Mouse (Mus musculus): ENCODE data around the gene Mmp9. TPM values are rescaled to one million over a fixed set of nuclear protein-coding genes. Genes with fewer than 3 reads are reported as not detected.

Gene Mmp9
- total RNA-seq, 2 experiments from 2014 or later = 1.4 TPM

DNA sequence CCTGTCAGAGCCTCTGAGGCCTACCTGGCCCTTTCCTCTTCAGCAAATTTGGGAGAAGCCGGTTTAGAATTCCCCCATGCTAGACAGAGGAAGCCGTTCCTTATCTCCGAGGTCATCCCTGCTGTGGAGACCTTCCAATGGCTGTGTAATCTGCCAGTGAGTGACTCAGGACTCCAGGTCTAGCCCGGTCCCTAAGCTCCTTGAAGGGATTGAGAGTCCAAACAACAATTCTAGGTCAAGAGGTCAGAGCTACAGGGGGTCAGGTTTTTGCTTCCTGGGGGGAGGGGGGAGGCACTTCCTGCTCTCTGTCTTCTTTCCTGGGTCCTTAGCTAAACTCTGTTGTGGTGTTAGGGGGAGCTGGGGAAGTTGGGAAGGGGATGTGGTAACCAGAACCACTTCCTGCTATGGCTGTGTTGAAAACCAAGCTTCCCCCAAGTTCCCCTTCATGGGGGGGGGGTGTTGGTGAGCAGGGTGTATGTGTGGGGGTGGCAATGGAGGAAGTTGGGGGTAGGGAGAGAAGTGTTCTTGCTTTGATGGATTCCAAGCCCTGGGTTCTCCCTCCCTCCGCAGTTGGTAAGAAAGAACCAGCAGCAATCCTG, 2.2 kb downstream of the Mmp9 start:
- intact Hi-C loops (cut with DNase I) = no loop called here
- no peak overlapping the region for H3K4me3 ChIP-seq
- no peak for TF ChIP-seq CTCF (IDR thresholded peaks at IDR 0.05)
- H3K27ac ChIP-seq = no peak overlapping the region
- no peak for DNase-seq (ENCODE audit: extremely low spot score in 1 of 2, low spot score in 2 of 2)

GRCm38 (mm10) chr2:164947506-164947905, 6.9 kb downstream of the Mmp9 start:
- no peak for DNase-seq (ENCODE audit: extremely low spot score in 1 of 2, low spot score in 2 of 2)
- TF ChIP-seq CTCF (IDR thresholded peaks at IDR 0.05) = no peak
- intact Hi-C loops (cut with DNase I) = no loop called here
- no peak overlapping the region for H3K27ac ChIP-seq
- no peak overlapping the region for H3K4me3 ChIP-seq

- intact Hi-C loops (cut with DNase I) = no loop called here
- no peak for TF ChIP-seq CTCF (IDR thresholded peaks at IDR 0.05)
- Histone ChIP-seq H3K4me3 (no peak overlapping the region), H3K27ac (no peak overlapping the region)
- no peak for DNase-seq (ENCODE audit: extremely low spot score in 1 of 2, low spot score in 2 of 2)
These were observed 7.3 kb downstream of the Mmp9 start for GRCm38 (mm10) chr2:164947930-164948329.

GRCm38 (mm10) chr2:164948962-164949361, 8.4 kb downstream of the Mmp9 start:
- no peak overlapping the region for H3K4me3 ChIP-seq
- intact Hi-C loops (cut with DNase I) = no loop called here
- H3K27ac ChIP-seq = no peak overlapping the region
- TF ChIP-seq CTCF (IDR thresholded peaks at IDR 0.05) = no peak
- DNase-seq (ENCODE audit: extremely low spot score in 1 of 2, low spot score in 2 of 2) = no peak

DNA sequence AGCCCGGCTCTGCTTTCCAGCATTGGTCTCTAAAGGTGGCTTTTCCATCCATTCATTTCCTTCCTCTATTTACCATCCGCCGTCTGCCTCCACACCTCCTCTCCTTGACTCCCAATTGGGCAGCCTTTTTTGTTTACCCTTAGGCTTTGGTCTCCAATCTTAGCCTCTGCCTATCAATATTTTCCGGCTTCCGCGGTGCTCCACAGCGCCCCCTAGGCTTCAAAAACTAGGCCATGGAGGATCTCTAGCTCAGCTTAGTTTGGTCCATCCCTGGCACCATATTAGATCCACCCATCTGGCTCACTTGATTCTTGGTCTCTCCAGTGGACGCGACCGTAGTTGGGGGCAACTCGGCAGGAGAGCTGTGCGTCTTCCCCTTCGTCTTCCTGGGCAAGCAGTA, 9.9 kb downstream of the Mmp9 start:
- DNase-seq (ENCODE audit: extremely low spot score in 1 of 2, low spot score in 2 of 2) = no peak

GRCm38 (mm10) chr2:164951745-164952144, 11.2 kb downstream of the Mmp9 start:
- no peak overlapping the region for H3K27ac ChIP-seq
- peak; percentile 25 for TF ChIP-seq CTCF (IDR thresholded peaks at IDR 0.05)
- no peak for DNase-seq (ENCODE audit: extremely low spot score in 1 of 2, low spot score in 2 of 2)
- intact Hi-C loops (cut with DNase I) = loop anchor here (2.0 kb wide), 1 partner anchor 27 kb away; no protein-coding TSS in a partner anchor
- no peak overlapping the region for H3K4me3 ChIP-seq

More for the DNA sequence above, 9.9 kb downstream of the Mmp9 start:
- Histone ChIP-seq H3K4me3 (no peak overlapping the region), H3K27ac (no peak overlapping the region)
- peak; percentile 44 for TF ChIP-seq CTCF (IDR thresholded peaks at IDR 0.05)
- intact Hi-C loops (cut with DNase I) = loop anchor here (2.0 kb wide), 1 partner anchor 26 kb away; no protein-coding TSS in a partner anchor

DNA sequence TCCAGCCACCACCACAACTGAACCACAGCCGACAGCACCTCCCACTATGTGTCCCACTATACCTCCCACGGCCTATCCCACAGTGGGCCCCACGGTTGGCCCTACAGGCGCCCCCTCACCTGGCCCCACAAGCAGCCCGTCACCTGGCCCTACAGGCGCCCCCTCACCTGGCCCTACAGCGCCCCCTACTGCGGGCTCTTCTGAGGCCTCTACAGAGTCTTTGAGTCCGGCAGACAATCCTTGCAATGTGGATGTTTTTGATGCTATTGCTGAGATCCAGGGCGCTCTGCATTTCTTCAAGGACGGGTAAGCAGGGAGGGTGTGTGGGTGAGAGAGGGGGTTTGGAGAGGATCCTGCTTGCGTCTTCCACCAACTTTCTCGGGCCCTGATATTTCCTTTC, 11.9 kb downstream of the Mmp9 start:
- no peak overlapping the region for H3K4me3 ChIP-seq
- no peak for DNase-seq (ENCODE audit: extremely low spot score in 1 of 2, low spot score in 2 of 2)
- H3K27ac ChIP-seq = no peak overlapping the region
- intact Hi-C loops (cut with DNase I) = no loop called here
- peak; percentile 3; the same call in 1 of the 2 replicates for TF ChIP-seq CTCF (IDR thresholded peaks at IDR 0.05)

- no peak overlapping the region for H3K4me3 ChIP-seq
- intact Hi-C loops (cut with DNase I) = no loop called here
- peak; percentile 78 to 87 for DNase-seq (ENCODE audit: extremely low spot score in 1 of 2, low spot score in 2 of 2)
These were observed 12.6 kb downstream of the Mmp9 start for GRCm38 (mm10) chr2:164953224-164953623.

GRCm38 (mm10) chr2:164955725-164956124, 15.1 kb downstream of the Mmp9 start:
- no peak for TF ChIP-seq CTCF (IDR thresholded peaks at IDR 0.05)
- DNase-seq (ENCODE audit: extremely low spot score in 1 of 2, low spot score in 2 of 2) = no peak
- intact Hi-C loops (cut with DNase I) = no loop called here
- no peak overlapping the region for H3K4me3 ChIP-seq
- no peak overlapping the region for H3K27ac ChIP-seq

More at GRCm38 (mm10) chr2:164953224-164953623, 12.6 kb downstream of the Mmp9 start:
- no peak overlapping the region for H3K27ac ChIP-seq
- TF ChIP-seq CTCF (IDR thresholded peaks at IDR 0.05) = peak; percentile 97

GRCm38 (mm10) chr2:164956195-164956594, 15.6 kb downstream of the Mmp9 start:
- no peak for TF ChIP-seq CTCF (IDR thresholded peaks at IDR 0.05)
- H3K4me3 ChIP-seq = no peak overlapping the region
- DNase-seq (ENCODE audit: extremely low spot score in 1 of 2, low spot score in 2 of 2) = no peak
- intact Hi-C loops (cut with DNase I) = no loop called here
- H3K27ac ChIP-seq = no peak overlapping the region

DNA sequence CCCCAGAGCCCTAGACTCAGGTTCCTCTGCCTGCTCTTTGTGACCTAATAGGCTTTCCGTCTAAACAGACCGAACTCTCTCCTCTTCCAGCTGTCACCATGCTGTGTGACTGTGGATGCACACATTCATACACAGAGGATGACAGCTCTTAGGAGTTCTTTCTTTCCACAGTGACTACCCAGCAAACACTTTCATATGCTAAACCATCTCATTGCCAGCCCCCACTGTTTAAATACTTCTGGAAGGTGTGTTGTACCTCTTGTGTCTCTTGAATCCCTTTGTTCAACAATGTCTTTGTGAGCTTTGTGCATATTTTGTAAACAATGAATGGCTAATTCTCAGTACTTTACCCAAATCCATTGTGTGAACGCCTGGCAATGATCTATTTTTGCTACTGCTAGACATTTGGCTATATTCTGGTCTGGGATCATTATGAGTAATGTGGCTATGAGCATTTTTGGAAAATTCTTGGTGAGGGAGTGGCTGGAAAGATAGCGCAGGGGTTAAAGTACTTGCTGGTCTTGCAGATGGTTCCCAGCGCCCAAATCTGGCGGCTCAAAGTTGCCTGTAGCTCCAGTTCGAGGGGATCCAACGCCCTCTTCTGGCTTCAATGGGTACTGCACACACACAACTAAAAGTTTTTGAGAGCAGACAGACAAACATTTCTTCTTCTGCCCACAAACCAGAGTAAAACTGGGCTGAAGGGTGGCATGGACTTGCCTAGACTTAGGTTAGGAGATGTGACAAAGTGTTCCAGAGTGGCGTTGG, 17.2 kb downstream of the Mmp9 start:
- DNase-seq (ENCODE audit: extremely low spot score in 1 of 2, low spot score in 2 of 2) = no peak
- intact Hi-C loops (cut with DNase I) = no loop called here
- H3K4me3 ChIP-seq = no peak overlapping the region
- peak; percentile 31 for TF ChIP-seq CTCF (IDR thresholded peaks at IDR 0.05)
- H3K27ac ChIP-seq = no peak overlapping the region

DNA sequence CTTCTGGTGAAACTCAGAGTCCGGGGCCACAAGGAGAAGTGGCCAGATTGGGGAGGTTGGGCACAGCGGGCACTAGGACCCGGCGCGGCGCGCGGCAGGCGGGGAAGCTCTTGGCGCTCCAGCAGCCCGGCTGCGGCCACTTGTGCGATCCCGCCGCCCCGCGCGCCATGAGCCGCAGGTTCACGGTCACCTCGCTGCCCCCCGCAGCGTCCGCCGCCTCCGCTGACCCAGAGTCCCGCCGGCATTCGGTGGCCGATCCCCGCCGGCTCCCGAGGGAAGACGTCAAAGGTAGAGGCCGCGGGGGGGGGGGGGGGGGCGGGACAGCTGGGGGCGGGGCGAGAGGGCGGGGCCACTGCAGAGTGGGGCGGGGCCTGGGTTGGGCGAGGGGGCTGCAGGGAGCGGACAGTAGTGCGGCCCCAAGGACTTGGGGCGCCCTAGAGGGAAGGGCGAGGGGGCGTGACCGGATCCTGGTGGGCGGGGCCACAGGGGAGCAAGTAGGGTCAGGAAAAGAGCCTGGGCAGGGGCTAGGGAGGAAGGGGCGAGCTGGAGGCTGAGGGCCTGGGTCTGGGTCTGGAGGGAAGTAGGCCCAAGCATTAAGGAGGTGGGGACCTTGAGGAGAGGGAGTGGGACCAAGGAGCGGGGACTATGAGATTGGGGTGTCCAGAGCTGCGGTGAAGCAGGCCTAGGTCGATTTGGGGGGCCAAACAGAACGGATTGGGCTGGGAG, 20.3 kb downstream of the Mmp9 start, which contains the start of gene Slc12a5:
Slc12a5 (plus strand) TSS at position 87 of the 726 bp plus-strand sequence.
- no peak for TF ChIP-seq CTCF (IDR thresholded peaks at IDR 0.05)
- Histone ChIP-seq H3K4me3 (peak within 1 kb of the TSS; percentile 57), H3K27ac (peak within 1 kb of the TSS; percentile 69)
- peak; percentile 70 for DNase-seq (ENCODE audit: extremely low spot score in 1 of 2, low spot score in 2 of 2)
- intact Hi-C loops (cut with DNase I) = loop anchor here (2.0 to 10.0 kb wide), 3 partner anchors 72 to 394 kb away; no protein-coding TSS in a partner anchor
